Mouse (Mus musculus): Measurements from ENCODE around the gene Rasgef1a. TPM values are rescaled to one million over a fixed set of nuclear protein-coding genes. Genes with fewer than 3 reads are reported as not detected.

Gene Rasgef1a
- polyA plus RNA-seq, 1 experiment: 0.11 TPM

GRCm38 (mm10) chr6:118045892-118046291 is 34.7 kb downstream of the Rasgef1a start:
- no peak for TF ChIP-seq POLR2A (IDR thresholded peaks at IDR 0.05; ENCODE audit: insufficient read length, low read depth)
- no peak for TF ChIP-seq MAX (IDR thresholded peaks at IDR 0.05; ENCODE audit: low read depth)
- no peak for TF ChIP-seq MYOD1 (IDR thresholded peaks at IDR 0.05; ENCODE audit: control insufficient read depth in 1 of 3, insufficient read length in 2 of 3, low read depth in 2 of 3)
- no peak for TF ChIP-seq SRF (IDR thresholded peaks at IDR 0.05; ENCODE audit: control insufficient read depth, insufficient read length, low read depth)
- no peak for TF ChIP-seq TCF3 (IDR thresholded peaks at IDR 0.05; ENCODE audit: insufficient read length, low read depth)
- no peak for TF ChIP-seq MYOG (IDR thresholded peaks at IDR 0.05; ENCODE audit: control insufficient read depth in 1 of 3, insufficient read depth in 1 of 3, insufficient read length in 2 of 3, low read depth in 2 of 3)
- TF ChIP-seq E2F4 (IDR thresholded peaks at IDR 0.05; ENCODE audit: insufficient read depth): no peak
- TF ChIP-seq POLR2AphosphoS2 (IDR thresholded peaks at IDR 0.05; ENCODE audit: insufficient read length, low read depth): no peak
- no peak for TF ChIP-seq TCF12 (IDR thresholded peaks at IDR 0.05; ENCODE audit: insufficient read depth, poor library complexity, severe bottlenecking)
- TF ChIP-seq CEBPB (IDR thresholded peaks at IDR 0.05; ENCODE audit: insufficient read depth, poor library complexity, severe bottlenecking): no peak
- no peak for TF ChIP-seq REST (IDR thresholded peaks at IDR 0.05; ENCODE audit: insufficient read depth, insufficient read length)
- TF ChIP-seq USF1 (IDR thresholded peaks at IDR 0.05; ENCODE audit: low read depth): no peak
- Histone ChIP-seq H3K36me3 (ENCODE audit: control insufficient read depth, insufficient read depth) (no peaks in the 10 kb centered on the region), H3K4me2 (ENCODE audit: low read depth) (no peak overlapping the region), H3K4me3 (no peak overlapping the region), H3ac (ENCODE audit: control insufficient read depth, insufficient read length) (no peak overlapping the region), H3K27me3 (ENCODE audit: control insufficient read depth, insufficient read depth, insufficient read length) (peaks cover 6% of the 10 kb centered on the region), H3K79me2 (ENCODE audit: control insufficient read depth, insufficient read depth) (no peaks in the 10 kb centered on the region)

- H3K79me2 ChIP-seq (ENCODE audit: control insufficient read depth, insufficient read depth): no peaks in the 10 kb centered on the region
- no peak for TF ChIP-seq TCF12 (IDR thresholded peaks at IDR 0.05; ENCODE audit: insufficient read depth, poor library complexity, severe bottlenecking)
- no peak for TF ChIP-seq POLR2AphosphoS2 (IDR thresholded peaks at IDR 0.05; ENCODE audit: insufficient read length, low read depth)
- no peak for TF ChIP-seq REST (IDR thresholded peaks at IDR 0.05; ENCODE audit: insufficient read depth, insufficient read length)
- no peak for TF ChIP-seq MYOG (IDR thresholded peaks at IDR 0.05; ENCODE audit: control insufficient read depth in 1 of 3, insufficient read depth in 1 of 3, insufficient read length in 2 of 3, low read depth in 2 of 3)
- TF ChIP-seq MYOD1 (IDR thresholded peaks at IDR 0.05; ENCODE audit: control insufficient read depth in 1 of 3, insufficient read length in 2 of 3, low read depth in 2 of 3): no peak
- no peak overlapping the region for H3K4me2 ChIP-seq (ENCODE audit: low read depth)
- no peaks in the 10 kb centered on the region for H3K36me3 ChIP-seq (ENCODE audit: control insufficient read depth, insufficient read depth)
- no peak overlapping the region for H3K4me3 ChIP-seq
- no peak overlapping the region for H3ac ChIP-seq (ENCODE audit: control insufficient read depth, insufficient read length)
- peaks cover 6% of the 10 kb centered on the region for H3K27me3 ChIP-seq (ENCODE audit: control insufficient read depth, insufficient read depth, insufficient read length)
Observed at GRCm38 (mm10) chr6:118046511-118046910, 35.3 kb downstream of the Rasgef1a start.

- Histone ChIP-seq H3K79me2 (ENCODE audit: control insufficient read depth, insufficient read depth) (no peaks in the 10 kb centered on the region), H3K36me3 (ENCODE audit: control insufficient read depth, insufficient read depth) (no peaks in the 10 kb centered on the region), H3ac (ENCODE audit: control insufficient read depth, insufficient read length) (no peak overlapping the region), H3K4me2 (ENCODE audit: low read depth) (no peak overlapping the region), H3K4me3 (no peak overlapping the region), H3K27me3 (ENCODE audit: control insufficient read depth, insufficient read depth, insufficient read length) (peaks cover 8% of the 10 kb centered on the region)
- TF ChIP-seq MAX (IDR thresholded peaks at IDR 0.05; ENCODE audit: low read depth) (no peak), REST (IDR thresholded peaks at IDR 0.05; ENCODE audit: insufficient read depth, insufficient read length) (no peak), MYOG (IDR thresholded peaks at IDR 0.05; ENCODE audit: control insufficient read depth in 1 of 3, insufficient read depth in 1 of 3, insufficient read length in 2 of 3, low read depth in 2 of 3) (no peak), MYOD1 (IDR thresholded peaks at IDR 0.05; ENCODE audit: control insufficient read depth in 1 of 3, insufficient read length in 2 of 3, low read depth in 2 of 3) (no peak)
Observed at GRCm38 (mm10) chr6:118046924-118047323, 35.7 kb downstream of the Rasgef1a start.

- TF ChIP-seq E2F4 (IDR thresholded peaks at IDR 0.05; ENCODE audit: insufficient read depth) (no peak), TCF3 (IDR thresholded peaks at IDR 0.05; ENCODE audit: insufficient read length, low read depth) (no peak)
- H3ac ChIP-seq (ENCODE audit: control insufficient read depth, insufficient read length): no peak overlapping the region
- no peak overlapping the region for H3K4me3 ChIP-seq
- H3K79me2 ChIP-seq (ENCODE audit: control insufficient read depth, insufficient read depth): no peaks in the 10 kb centered on the region
- H3K4me2 ChIP-seq (ENCODE audit: low read depth): no peak overlapping the region
- peaks cover 11% of the 10 kb centered on the region for H3K27me3 ChIP-seq (ENCODE audit: control insufficient read depth, insufficient read depth, insufficient read length)
- no peaks in the 10 kb centered on the region for H3K36me3 ChIP-seq (ENCODE audit: control insufficient read depth, insufficient read depth)
Observed at GRCm38 (mm10) chr6:118047811-118048505, 36.7 kb downstream of the Rasgef1a start.

DNA sequence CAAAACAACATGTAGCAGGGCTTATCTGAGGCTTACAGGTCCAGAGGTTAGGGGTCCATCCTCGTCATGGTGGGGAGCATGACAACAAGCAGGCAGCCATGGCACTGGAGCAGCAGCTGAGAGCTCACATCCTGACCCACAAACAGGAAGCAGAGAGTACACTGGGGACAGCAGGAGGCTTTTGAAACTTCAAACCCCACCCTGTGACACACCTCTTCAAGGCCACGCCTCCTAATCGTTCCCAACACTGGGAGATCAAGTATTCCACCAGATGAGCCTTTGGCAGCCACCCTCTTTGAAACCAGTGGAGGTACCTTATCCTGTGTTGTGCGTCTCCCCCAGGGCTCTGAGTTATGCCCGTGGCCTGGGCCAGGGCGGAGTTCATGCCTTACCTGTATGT is 38.5 kb downstream of the Rasgef1a start:
- H3K79me2 ChIP-seq (ENCODE audit: control insufficient read depth, insufficient read depth): no peaks in the 10 kb centered on the region
- no peak overlapping the region for H3ac ChIP-seq (ENCODE audit: control insufficient read depth, insufficient read length)
- H3K27me3 ChIP-seq (ENCODE audit: control insufficient read depth, insufficient read depth, insufficient read length): peaks cover 11% of the 10 kb centered on the region
- H3K36me3 ChIP-seq (ENCODE audit: control insufficient read depth, insufficient read depth): no peaks in the 10 kb centered on the region
- no peak overlapping the region for H3K4me3 ChIP-seq
- TF ChIP-seq MYOD1 (IDR thresholded peaks at IDR 0.05; ENCODE audit: control insufficient read depth in 1 of 3, insufficient read length in 2 of 3, low read depth in 2 of 3): no peak
- H3K4me2 ChIP-seq (ENCODE audit: low read depth): no peak overlapping the region

DNA sequence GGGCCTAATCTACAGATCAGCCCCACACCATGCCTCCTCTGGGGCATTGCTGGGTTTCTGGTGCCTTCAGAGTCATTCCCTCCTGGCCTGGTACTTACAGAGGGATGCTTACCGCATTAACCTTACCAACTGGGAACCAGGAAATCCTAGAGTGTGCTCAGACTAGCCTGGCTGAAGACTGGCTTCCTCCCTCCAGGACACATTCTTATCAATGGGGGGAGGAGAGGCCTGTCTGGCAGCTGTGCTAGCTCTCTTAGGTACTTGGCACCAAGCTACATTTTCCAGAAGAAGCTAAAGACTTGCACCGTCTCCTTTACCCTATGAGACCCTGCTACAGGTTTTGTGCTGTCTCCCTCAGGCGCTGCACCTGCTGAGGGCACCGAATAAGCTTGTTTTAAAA is 40.2 kb downstream of the Rasgef1a start:
- H3K27me3 ChIP-seq (ENCODE audit: control insufficient read depth, insufficient read depth, insufficient read length): peaks cover 5% of the 10 kb centered on the region
- no peak for TF ChIP-seq POLR2AphosphoS2 (IDR thresholded peaks at IDR 0.05; ENCODE audit: insufficient read length, low read depth)
- no peak for TF ChIP-seq MYOG (IDR thresholded peaks at IDR 0.05; ENCODE audit: control insufficient read depth in 1 of 3, insufficient read depth in 1 of 3, insufficient read length in 2 of 3, low read depth in 2 of 3)
- no peak for TF ChIP-seq SRF (IDR thresholded peaks at IDR 0.05; ENCODE audit: control insufficient read depth, insufficient read length, low read depth)
- TF ChIP-seq TCF12 (IDR thresholded peaks at IDR 0.05; ENCODE audit: insufficient read depth, poor library complexity, severe bottlenecking): no peak
- TF ChIP-seq MAX (IDR thresholded peaks at IDR 0.05; ENCODE audit: low read depth): no peak
- no peak for TF ChIP-seq MYOD1 (IDR thresholded peaks at IDR 0.05; ENCODE audit: control insufficient read depth in 1 of 3, insufficient read length in 2 of 3, low read depth in 2 of 3)
- no peak for TF ChIP-seq POLR2A (IDR thresholded peaks at IDR 0.05; ENCODE audit: insufficient read length, low read depth)
- TF ChIP-seq E2F4 (IDR thresholded peaks at IDR 0.05; ENCODE audit: insufficient read depth): no peak
- TF ChIP-seq REST (IDR thresholded peaks at IDR 0.05; ENCODE audit: insufficient read depth, insufficient read length): no peak
- no peak for TF ChIP-seq TCF3 (IDR thresholded peaks at IDR 0.05; ENCODE audit: insufficient read length, low read depth)
- no peak for TF ChIP-seq USF1 (IDR thresholded peaks at IDR 0.05; ENCODE audit: low read depth)
- no peak for TF ChIP-seq CEBPB (IDR thresholded peaks at IDR 0.05; ENCODE audit: insufficient read depth, poor library complexity, severe bottlenecking)
- H3ac ChIP-seq (ENCODE audit: control insufficient read depth, insufficient read length): no peak overlapping the region
- H3K36me3 ChIP-seq (ENCODE audit: control insufficient read depth, insufficient read depth): no peaks in the 10 kb centered on the region
- no peak overlapping the region for H3K4me3 ChIP-seq
- H3K4me2 ChIP-seq (ENCODE audit: low read depth): no peak overlapping the region
- H3K79me2 ChIP-seq (ENCODE audit: control insufficient read depth, insufficient read depth): no peaks in the 10 kb centered on the region
